8 mouse cellular contexts compared by ENCODE assay signal in genomic region chr19:53648802-53649236, GRCm38 (mm10). TPM values are rescaled to one million over a fixed set of nuclear protein-coding genes. Genes with fewer than 3 reads are reported as not detected.
A peak's percentile ranks its signal among the peaks of the same experiment; 100 is the strongest.
DNase-seq lines count a peak whose midpoint lies in the region; ATAC-seq lines count a peak whose summit lies in the region.

No protein-coding gene starts in this region.

- no peak overlapping the region for H3K27ac ChIP-seq in hindbrain, embryonic 16.5 days (ENCODE audit: low read depth, low read length)

- no peak overlapping the region for H3K4me2 ChIP-seq in hindbrain, embryonic 16.5 days (ENCODE audit: low read length)

- no peak overlapping the region for H3K9ac ChIP-seq in hindbrain, embryonic 16.5 days (ENCODE audit: low read depth, low read length)

- DNase-seq in WW6 (ENCODE audit: low read depth, low spot score), result peak; percentile 63
- peak; percentile 85 to 86 for DNase-seq in cerebellum, postnatal 14 days
- DNase-seq in frontal cortex, postnatal 36 days (ENCODE audit: low spot score in 2 of 2), result peak; percentile 82 to 89
- DNase-seq in left cerebral cortex, adult 11 months (ENCODE audit: low spot score), result peak; percentile 58
- DNase-seq in lung, postnatal 4 days, result peak; percentile 39 to 80
- DNase-seq in right cerebral cortex, adult 18-20 months, result peak; percentile 74

- WGBS in hindbrain, embryonic 16.5 days, result 41% methylated on average over 10 of the region's 10 CpGs

- peak; percentile 81 for ATAC-seq in hindbrain, embryonic 16.5 days
- no peak for ATAC-seq in inflammation-experienced regulatory T-cells, adult 6 months

- H3K4me3 ChIP-seq in hindbrain, embryonic 16.5 days (ENCODE audit: low read length), result no peak overlapping the region

- H3K4me1 ChIP-seq in hindbrain, embryonic 16.5 days (ENCODE audit: control insufficient read depth, insufficient read depth, low read depth, low read length), result peaks cover 6% of the 10 kb centered on the region

- no peaks in the 10 kb centered on the region for H3K9me3 ChIP-seq in hindbrain, embryonic 16.5 days (ENCODE audit: control insufficient read depth, low read length)

- no peaks in the 10 kb centered on the region for H3K27me3 ChIP-seq in hindbrain, embryonic 16.5 days (replicated peaks; ENCODE audit: control insufficient read depth, insufficient read depth, low read length)

- H3K36me3 ChIP-seq in hindbrain, embryonic 16.5 days (ENCODE audit: control insufficient read depth, insufficient read depth, low read length), result peaks cover 17% of the 10 kb centered on the region; the same call in 1 of the 2 replicates

RNA-seq across cellular contexts. Expression of gene Rbm20, which starts 28.3 kb away (rescaled TPM):
- 0.86 and 0.88 TPM in 2 replicates for polyA plus RNA-seq in hindbrain, embryonic 16.5 days (2015; fragmentation: Nextera tagmentation; extraction: Ambion mirVana)
- polyA plus RNA-seq in inflammation-experienced regulatory T-cells, adult 6 months (2017; shearing (Covaris generic)), result under 1 TPM; 0.15 to 0.20 (median 0.15) TPM

RNA-seq across cellular contexts. Expression of gene Smc3, which starts 48.6 kb away (rescaled TPM):
- 49.9 and 50.0 TPM in 2 replicates for polyA plus RNA-seq in hindbrain, embryonic 16.5 days (2015; fragmentation: Nextera tagmentation; extraction: Ambion mirVana)
- polyA plus RNA-seq in inflammation-experienced regulatory T-cells, adult 6 months (2017; shearing (Covaris generic)), result 10 to 100 TPM; 38.7 to 43.1 (median 39.0) TPM

RNA-seq across cellular contexts. Expression of gene Nutf2-ps1, which starts 60.0 kb away (rescaled TPM):
- 206 and 244 TPM in 2 replicates for polyA plus RNA-seq in hindbrain, embryonic 16.5 days (2015; fragmentation: Nextera tagmentation; extraction: Ambion mirVana)
- 100 to 1,000 TPM; 144 to 258 (median 167) TPM for polyA plus RNA-seq in inflammation-experienced regulatory T-cells, adult 6 months (2017; shearing (Covaris generic))
